Mouse (Mus musculus): ENCODE results near the gene AI837181. TPM values are rescaled to one million over a fixed set of nuclear protein-coding genes. Genes with fewer than 3 reads are reported as not detected.

The AI837181 gene
- total and polyA plus RNA-seq, 3 experiments: 32.9 to 59.5 (median 32.9) TPM

DNA sequence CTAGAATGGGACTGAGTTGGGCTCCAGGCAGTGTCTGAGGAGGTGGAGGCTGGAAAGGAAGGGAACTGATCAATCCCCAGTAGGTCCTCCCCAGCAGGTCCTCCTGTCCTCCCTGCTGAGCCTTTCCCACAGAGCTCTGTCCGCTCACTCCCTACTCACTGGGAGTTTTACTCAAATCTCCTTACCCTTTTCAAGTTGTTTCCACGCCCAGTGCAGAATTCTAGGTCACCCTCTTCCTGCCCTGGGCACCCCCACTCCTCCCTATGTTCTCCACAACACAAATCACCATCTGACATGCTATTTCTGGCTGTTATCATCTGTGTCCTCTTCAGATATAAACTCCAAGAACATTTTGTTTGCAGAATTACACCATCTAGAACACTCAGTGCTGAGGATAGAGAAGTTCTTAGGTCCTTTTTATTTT lies 10.4 kb upstream of the AI837181 start:
- Histone ChIP-seq H3K9ac (ENCODE audit: low read depth, low read length) (peak overlapping the region; percentile 26), H3K27ac (peak overlapping the region; percentile 89), H3K4me1 (ENCODE audit: control insufficient read depth, insufficient read depth, low read length) (peaks cover 18% of the 10 kb centered on the region), H3K79me2 (replicated peaks; ENCODE audit: control insufficient read depth, insufficient read depth, low read length) (no peaks in the 10 kb centered on the region), H3K36me3 (ENCODE audit: control insufficient read depth, insufficient read depth, low read length) (peaks cover 9% of the 10 kb centered on the region; the same call in 1 of the 2 replicates), H3K27me3 (ENCODE audit: control insufficient read depth, insufficient read depth, low read length) (no peaks in the 10 kb centered on the region), H3K4me3 (no peak overlapping the region; the same call in 1 of the 2 replicates)
- TF ChIP-seq CTCF (IDR thresholded peaks at IDR 0.05): no peak
- TF ChIP-seq EP300 (IDR thresholded peaks at IDR 0.05; ENCODE audit: insufficient read depth, low read depth, low read length): peak; percentile 74; the same call in 1 of the 2 replicates
- peak; percentile 96 for TF ChIP-seq POLR2A (IDR thresholded peaks at IDR 0.05; ENCODE audit: insufficient read depth, low read depth, low read length)
- DNase-seq: peak; percentile 70 to 74
- WGBS: 46% methylated on average over 2 of the region's 2 CpGs
- intact Hi-C loops (cut with DNase I): no loop called here

DNA sequence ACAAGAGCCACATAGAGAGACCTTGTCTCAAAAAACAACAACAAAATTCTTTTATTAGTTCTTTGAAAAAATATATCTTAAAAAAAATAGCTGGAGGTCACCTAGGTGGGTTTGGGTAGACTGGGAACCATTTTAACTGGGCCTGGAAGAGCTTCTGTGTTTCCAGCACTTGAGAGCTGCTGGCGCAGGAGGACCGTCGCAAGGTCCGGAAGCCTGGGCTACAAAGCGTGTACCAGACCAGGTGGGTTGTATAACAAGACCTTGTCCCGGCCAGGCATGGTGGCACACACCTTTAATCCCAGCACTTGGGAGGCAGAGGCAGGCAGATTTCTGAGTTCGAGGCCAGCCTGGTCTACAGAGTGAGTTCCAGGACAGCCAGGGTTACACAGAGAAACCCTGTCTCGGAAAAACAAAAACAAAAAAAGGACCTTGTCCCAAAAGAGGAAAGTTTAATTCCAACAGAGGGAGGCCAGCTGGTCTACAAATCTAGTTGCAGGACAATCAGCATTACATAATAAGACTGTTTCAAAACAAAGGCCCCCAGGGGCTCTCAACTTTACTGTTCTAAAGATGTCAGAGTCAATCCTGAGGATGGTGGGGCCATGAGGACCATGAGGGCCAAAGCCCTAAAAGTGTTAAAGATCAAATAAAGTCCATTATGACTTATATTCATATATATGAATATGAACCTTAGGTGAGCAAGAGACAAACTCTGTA lies 6.0 kb upstream of the AI837181 start:
- Histone ChIP-seq H3K79me2 (replicated peaks; ENCODE audit: control insufficient read depth, insufficient read depth, low read length) (no peaks in the 10 kb centered on the region), H3K36me3 (ENCODE audit: control insufficient read depth, insufficient read depth, low read length) (peaks cover 11% of the 10 kb centered on the region; the same call in 1 of the 2 replicates), H3K9ac (ENCODE audit: low read depth, low read length) (no peak overlapping the region), H3K27ac (peak overlapping the region; percentile 27), H3K27me3 (ENCODE audit: control insufficient read depth, insufficient read depth, low read length) (no peaks in the 10 kb centered on the region), H3K4me1 (ENCODE audit: control insufficient read depth, insufficient read depth, low read length) (peaks cover 18% of the 10 kb centered on the region), H3K4me3 (no peak overlapping the region)
- peak in 1 of 2 experiments; percentile 20 for DNase-seq
- WGBS: 91% methylated on average over 8 of the region's 8 CpGs
- intact Hi-C loops (cut with DNase I): no loop called here
- TF ChIP-seq EP300 (IDR thresholded peaks at IDR 0.05; ENCODE audit: insufficient read depth, low read depth, low read length): no peak
- no peak for TF ChIP-seq POLR2A (IDR thresholded peaks at IDR 0.05; ENCODE audit: insufficient read depth, low read depth, low read length)

DNA sequence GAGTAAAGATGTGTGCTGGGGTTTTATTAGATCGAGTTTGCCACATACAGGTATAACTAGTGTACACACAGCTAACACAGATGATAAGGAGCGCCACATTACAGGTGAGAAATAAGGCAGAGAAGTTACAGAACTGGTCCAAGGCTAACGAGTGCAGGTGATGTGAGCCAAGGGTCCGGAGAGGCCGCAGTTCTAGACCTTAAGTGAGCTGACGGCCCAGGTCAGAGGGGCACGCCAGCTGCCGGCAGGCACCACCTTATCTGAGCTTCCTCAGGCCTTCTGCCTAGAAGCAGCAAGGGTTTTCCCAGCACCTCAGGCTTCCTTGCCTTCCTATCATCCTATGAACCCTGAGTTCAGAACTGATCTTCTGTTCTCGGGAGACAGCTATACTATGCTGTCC lies 5.3 kb upstream of the AI837181 start:
- Histone ChIP-seq H3K4me3 (no peak overlapping the region), H3K4me1 (ENCODE audit: control insufficient read depth, insufficient read depth, low read length) (peaks cover 13% of the 10 kb centered on the region), H3K36me3 (ENCODE audit: control insufficient read depth, insufficient read depth, low read length) (peaks cover 11% of the 10 kb centered on the region; the same call in 1 of the 2 replicates), H3K79me2 (replicated peaks; ENCODE audit: control insufficient read depth, insufficient read depth, low read length) (no peaks in the 10 kb centered on the region), H3K27me3 (ENCODE audit: control insufficient read depth, insufficient read depth, low read length) (no peaks in the 10 kb centered on the region), H3K9ac (ENCODE audit: low read depth, low read length) (no peak overlapping the region), H3K27ac (peak overlapping the region; percentile 9)
- intact Hi-C loops (cut with DNase I): no loop called here
- DNase-seq: peak in 1 of 2 experiments; percentile 23
- TF ChIP-seq EP300 (IDR thresholded peaks at IDR 0.05; ENCODE audit: insufficient read depth, low read depth, low read length) (no peak), CTCF (IDR thresholded peaks at IDR 0.05) (no peak), POLR2A (IDR thresholded peaks at IDR 0.05; ENCODE audit: insufficient read depth, low read depth, low read length) (no peak)
- 81% methylated on average over 9 of the region's 9 CpGs for WGBS

DNA sequence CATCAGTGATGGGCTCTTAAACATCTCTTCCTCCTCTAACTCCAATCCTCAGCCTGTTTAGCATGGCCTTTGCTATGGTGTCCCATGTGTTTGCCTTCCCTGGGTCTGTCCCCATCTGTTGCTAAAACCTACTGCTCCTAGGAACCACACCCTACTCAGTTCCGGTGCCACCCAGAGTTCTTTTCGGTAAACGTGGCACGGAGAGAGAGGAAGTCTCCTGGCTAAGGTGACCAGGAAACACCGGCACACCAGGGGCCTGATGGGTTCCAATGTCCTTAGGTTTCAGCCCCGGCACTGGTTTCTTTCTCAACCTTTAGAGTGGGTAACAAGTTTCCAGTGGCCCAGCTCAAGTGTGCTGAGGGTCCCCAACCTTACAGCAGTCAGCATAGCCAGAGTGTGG lies 4.4 kb upstream of the AI837181 start:
- intact Hi-C loops (cut with DNase I): no loop called here
- H3K4me3 ChIP-seq: no peak overlapping the region
- H3K36me3 ChIP-seq (ENCODE audit: control insufficient read depth, insufficient read depth, low read length): peaks cover 11% of the 10 kb centered on the region; the same call in 1 of the 2 replicates
- no peaks in the 10 kb centered on the region for H3K27me3 ChIP-seq (ENCODE audit: control insufficient read depth, insufficient read depth, low read length)
- peaks cover 12% of the 10 kb centered on the region for H3K4me1 ChIP-seq (ENCODE audit: control insufficient read depth, insufficient read depth, low read length)
- TF ChIP-seq POLR2A (IDR thresholded peaks at IDR 0.05; ENCODE audit: insufficient read depth, low read depth, low read length) (no peak), CTCF (IDR thresholded peaks at IDR 0.05) (no peak), EP300 (IDR thresholded peaks at IDR 0.05; ENCODE audit: insufficient read depth, low read depth, low read length) (no peak)
- WGBS: 85% methylated on average over 6 of the region's 6 CpGs
- H3K9ac ChIP-seq (ENCODE audit: low read depth, low read length): no peak overlapping the region
- DNase-seq: peak in 1 of 2 experiments; percentile 21
- H3K27ac ChIP-seq: no peak overlapping the region
- H3K79me2 ChIP-seq (replicated peaks; ENCODE audit: control insufficient read depth, insufficient read depth, low read length): no peaks in the 10 kb centered on the region

DNA sequence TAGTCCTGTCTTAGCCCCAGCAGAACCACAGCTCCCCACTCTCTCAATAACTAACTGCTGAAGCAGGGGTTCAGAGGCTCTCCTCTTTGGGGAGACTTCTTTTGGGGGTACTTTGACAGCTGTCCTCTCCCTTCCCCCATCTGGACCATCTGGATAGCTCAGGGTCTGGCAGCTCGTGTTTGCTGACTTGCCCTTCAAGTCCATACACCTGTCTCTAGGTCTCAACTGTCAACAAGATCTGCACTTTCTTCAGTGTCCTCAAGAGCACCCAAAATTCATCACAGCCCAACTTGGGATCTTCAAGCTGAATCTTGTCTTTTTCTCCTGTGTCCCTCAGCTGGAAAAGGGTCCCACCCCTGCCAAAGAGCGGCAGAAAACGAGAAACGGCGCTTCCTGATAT lies 3.2 kb upstream of the AI837181 start:
- Histone ChIP-seq H3K4me3 (no peak overlapping the region), H3K27me3 (ENCODE audit: control insufficient read depth, insufficient read depth, low read length) (no peaks in the 10 kb centered on the region), H3K4me1 (ENCODE audit: control insufficient read depth, insufficient read depth, low read length) (peaks cover 16% of the 10 kb centered on the region), H3K9ac (ENCODE audit: low read depth, low read length) (no peak overlapping the region), H3K36me3 (ENCODE audit: control insufficient read depth, insufficient read depth, low read length) (peaks cover 14% of the 10 kb centered on the region; the same call in 1 of the 2 replicates), H3K27ac (no peak overlapping the region), H3K79me2 (replicated peaks; ENCODE audit: control insufficient read depth, insufficient read depth, low read length) (peaks cover 6% of the 10 kb centered on the region; the same call in 1 of the 2 replicates)
- intact Hi-C loops (cut with DNase I): no loop called here
- 64% methylated on average over 5 of the region's 5 CpGs for WGBS
- no peak for DNase-seq
- TF ChIP-seq POLR2A (IDR thresholded peaks at IDR 0.05; ENCODE audit: insufficient read depth, low read depth, low read length) (no peak), EP300 (IDR thresholded peaks at IDR 0.05; ENCODE audit: insufficient read depth, low read depth, low read length) (no peak), CTCF (IDR thresholded peaks at IDR 0.05) (no peak)

DNA sequence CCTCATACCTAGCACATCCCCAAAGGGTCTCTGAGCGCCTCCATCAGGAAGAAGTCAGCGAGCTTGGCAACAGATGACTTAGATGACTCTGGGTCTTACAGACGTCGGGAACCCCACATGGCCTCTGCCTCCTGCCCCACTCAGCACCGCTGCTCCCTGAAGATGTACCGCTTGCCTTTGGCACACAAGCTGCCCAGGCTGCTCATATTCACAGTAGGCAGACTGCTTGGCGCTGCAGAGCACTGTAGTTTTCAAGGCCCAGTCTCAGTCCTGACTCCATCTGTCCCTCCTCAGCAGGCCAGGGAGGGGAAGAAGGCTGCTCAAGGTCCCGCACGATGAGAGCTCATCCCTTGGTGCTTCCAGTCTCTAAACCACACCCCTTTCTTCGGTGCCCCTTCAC lies 2.7 kb upstream of the AI837181 start:
- no peak for DNase-seq
- Histone ChIP-seq H3K27me3 (ENCODE audit: control insufficient read depth, insufficient read depth, low read length) (no peaks in the 10 kb centered on the region), H3K9ac (ENCODE audit: low read depth, low read length) (no peak overlapping the region), H3K36me3 (ENCODE audit: control insufficient read depth, insufficient read depth, low read length) (peaks cover 11% of the 10 kb centered on the region), H3K4me1 (ENCODE audit: control insufficient read depth, insufficient read depth, low read length) (peaks cover 17% of the 10 kb centered on the region), H3K79me2 (replicated peaks; ENCODE audit: control insufficient read depth, insufficient read depth, low read length) (peaks cover 6% of the 10 kb centered on the region; the same call in 1 of the 2 replicates), H3K27ac (no peak overlapping the region), H3K4me3 (no peak overlapping the region)
- WGBS: 78% methylated on average over 10 of the region's 10 CpGs
- TF ChIP-seq EP300 (IDR thresholded peaks at IDR 0.05; ENCODE audit: insufficient read depth, low read depth, low read length): 0 out of 2 replicates have a peak, but pooled peaks have one; percentile 7
- no peak for TF ChIP-seq CTCF (IDR thresholded peaks at IDR 0.05)
- peak; percentile 19; the same call in 1 of the 2 replicates for TF ChIP-seq POLR2A (IDR thresholded peaks at IDR 0.05; ENCODE audit: insufficient read depth, low read depth, low read length)
- intact Hi-C loops (cut with DNase I): no loop called here
